Mouse (Mus musculus) CD4-positive helper T cell, adult 2 months (primary cell): ENCODE measurements around the gene Fgd2.
"Not testable (repeated sequence)": the region's sequence is repeated elsewhere in the genome, so short reads cannot be mapped to it uniquely, and the experiment has no call there.

Experiments used
- DNase-seq: peaks from one replicate; pipeline ENCODE4 v3.0.0-alpha.2; 2012; ENCODE audit warnings: low read depth, missing footprints, low spot score

Fgd2 gene

DNA sequence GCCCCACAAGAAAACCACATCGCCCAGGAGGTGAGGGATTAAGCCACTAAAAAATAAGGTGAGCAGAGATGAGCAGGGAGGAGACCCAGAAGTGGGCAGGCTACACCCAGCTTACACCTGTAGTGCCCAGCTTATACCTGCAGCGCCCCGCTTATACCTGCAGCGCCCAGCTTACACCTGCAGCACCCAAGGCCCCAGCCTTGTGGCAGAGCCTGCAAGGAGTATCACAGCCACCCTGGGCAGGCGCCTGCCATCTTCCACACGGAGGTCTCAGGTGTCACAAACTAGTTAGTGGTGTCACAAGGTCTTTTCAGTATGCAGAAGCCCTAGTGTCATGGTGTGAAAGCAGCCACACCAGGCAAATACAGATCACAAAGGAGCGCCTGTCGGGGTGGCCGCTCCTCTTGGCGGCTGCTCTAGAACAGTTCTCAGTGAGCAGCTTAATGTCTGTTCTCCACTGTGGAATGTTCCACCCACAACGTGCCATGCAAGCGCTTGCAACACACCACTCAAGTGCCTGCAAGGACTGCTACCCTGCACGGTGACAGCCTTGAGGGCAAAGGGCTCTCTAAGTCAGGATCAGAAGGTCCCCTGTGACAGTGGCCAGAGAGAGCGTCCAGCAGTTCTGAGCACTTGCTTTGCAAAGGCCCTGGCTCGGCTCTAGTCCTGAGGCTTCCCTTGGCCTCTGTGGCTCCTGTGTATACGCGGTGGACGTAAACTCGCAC lies 24.3 kb upstream of the Fgd2 start:
- no peak for DNase-seq

- no peak for DNase-seq
Observed at GRCm38 (mm10) chr17:29337979-29338823, 22.5 kb upstream of the Fgd2 start.

- no peak for DNase-seq
Observed at GRCm38 (mm10) chr17:29339170-29339768, 21.4 kb upstream of the Fgd2 start.

DNA sequence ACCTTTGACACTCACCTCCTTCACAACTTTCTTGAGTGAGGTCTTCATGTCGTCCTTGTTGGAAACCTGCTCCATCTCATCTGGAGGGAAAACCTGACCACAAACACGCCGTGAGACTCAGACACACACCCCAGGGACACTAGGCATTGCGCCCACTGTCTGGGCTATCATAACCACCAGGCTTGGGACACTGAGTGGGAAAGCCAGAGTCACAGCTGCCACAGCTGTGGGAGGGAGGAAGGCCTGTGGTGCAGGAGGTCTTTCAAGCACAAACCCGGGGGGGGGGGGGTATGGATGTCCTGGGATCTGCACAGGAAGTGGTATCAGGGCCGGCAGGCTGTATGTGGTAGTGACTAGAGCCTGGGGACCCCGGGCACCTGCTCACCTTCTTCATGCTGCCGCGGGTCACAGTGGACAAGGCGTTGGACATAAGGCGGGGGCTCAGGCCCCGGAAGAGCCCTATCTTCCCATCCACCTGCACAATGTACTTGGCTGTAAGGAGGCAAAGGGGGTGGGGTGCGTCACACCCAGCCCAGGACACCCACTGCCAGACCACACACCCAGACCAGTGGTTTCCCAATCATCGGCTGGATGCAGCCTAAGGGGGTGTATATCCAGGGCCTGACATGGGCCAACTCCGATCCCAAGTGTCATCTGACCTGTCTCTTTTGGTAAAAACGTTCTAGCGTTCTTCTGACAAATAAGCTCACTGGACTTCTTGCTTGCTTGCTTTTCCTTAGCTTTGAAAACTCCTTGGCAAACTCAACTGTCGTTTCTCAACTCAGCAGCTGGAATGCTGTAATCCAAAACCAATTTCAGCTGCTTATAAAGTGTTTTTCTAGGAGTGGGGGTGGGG lies 20.1 kb upstream of the Fgd2 start:
- DNase-seq: no peak

DNA sequence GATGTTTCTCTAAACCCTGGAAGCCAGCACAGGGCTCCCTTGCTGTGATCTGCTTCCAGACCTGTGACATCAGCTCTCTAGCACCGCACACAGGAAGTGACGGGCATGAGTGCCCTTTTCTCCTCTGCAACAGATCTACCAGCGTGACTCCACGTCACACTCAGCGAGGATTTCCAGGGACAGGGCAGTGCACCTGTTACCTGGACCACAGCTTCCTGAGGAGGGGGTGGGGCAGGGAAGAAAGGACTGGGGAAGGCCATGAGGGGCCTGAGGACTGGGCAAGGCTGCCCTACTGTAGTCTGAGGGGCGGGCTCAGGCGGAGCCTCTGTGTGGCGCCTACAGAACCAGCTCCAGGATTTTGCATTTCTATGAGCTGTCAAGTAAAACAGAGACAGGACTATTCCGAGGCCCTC lies 19.1 kb upstream of the Fgd2 start:
- peak; percentile 70 for DNase-seq

DNA sequence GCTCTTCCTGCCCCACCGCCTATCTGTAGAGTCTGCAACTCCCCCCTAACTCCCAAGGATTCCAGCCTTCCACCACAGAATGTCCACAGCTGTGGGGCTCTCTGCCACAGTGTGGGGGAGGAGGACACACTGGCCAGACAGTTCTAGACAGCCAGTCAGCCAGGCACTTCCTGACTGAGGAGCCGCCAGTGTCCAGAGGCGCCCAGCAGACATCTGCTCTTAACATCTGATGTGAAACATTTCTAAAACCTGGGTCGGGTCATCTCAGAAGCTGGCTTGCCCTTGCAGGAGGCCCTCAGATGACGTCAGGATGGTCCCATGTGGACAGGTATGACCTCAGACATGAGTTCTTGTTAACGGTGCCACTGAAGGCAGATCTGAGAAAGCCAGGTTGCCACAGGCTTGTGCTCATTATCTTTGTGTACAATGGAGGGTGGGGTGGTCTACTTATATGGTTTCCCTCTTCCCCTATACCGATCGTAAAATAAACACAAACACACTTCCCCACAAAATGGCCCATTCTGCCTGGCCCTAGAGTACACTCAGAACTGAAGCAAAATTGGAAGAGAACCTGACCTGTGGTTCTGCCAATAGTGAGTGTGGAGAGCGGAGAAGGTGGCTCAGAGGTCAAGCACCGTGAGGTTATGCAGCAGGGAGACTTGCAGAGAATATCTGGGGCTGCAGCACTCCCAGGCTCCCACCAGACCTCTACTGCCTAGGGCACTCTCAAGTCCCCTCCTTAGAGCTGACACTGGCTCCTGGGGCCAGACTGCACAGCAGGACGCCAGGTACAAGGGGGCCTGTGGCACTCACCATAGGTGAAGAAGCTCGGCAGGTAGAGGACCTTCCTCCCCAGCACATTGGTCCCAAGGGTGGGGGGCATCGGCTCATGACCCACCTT lies 18.5 kb upstream of the Fgd2 start:
- DNase-seq: no peak

- DNase-seq: no peak
Observed at GRCm38 (mm10) chr17:29343241-29343640, 17.5 kb upstream of the Fgd2 start.

DNA sequence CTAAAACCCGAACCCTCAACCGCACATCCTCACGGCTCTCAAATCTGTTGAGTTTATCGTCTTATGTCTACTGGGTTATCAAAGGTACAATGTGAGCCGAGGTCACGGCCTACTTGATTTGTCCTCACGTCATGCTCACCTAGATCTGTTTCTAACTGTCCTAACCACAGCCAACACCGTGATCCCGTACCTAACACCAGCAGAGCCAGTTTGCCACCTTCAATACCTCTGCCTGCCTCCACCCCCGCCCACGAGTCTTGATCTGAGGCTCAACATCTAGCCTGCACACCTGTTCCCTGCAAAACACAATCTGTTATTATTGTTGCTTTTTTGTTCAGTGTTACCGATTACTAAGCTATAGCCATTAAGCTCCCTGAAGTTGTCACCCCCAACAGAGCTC lies 15.4 kb upstream of the Fgd2 start:
- DNase-seq: no peak

GRCm38 (mm10) chr17:29346496-29347125 lies 14.1 kb upstream of the Fgd2 start:
- DNase-seq: peak; percentile 43

GRCm38 (mm10) chr17:29347126-29347644 lies 13.5 kb upstream of the Fgd2 start:
- no peak for DNase-seq

GRCm38 (mm10) chr17:29347645-29348256 lies 13.0 kb upstream of the Fgd2 start, which contains the start of gene Mtch1:
Gene Mtch1, minus strand, starts transcription at chr17:29347934.
- DNase-seq: peak; percentile 97

GRCm38 (mm10) chr17:29348996-29349395 lies 11.7 kb upstream of the Fgd2 start:
- no peak for DNase-seq

DNA sequence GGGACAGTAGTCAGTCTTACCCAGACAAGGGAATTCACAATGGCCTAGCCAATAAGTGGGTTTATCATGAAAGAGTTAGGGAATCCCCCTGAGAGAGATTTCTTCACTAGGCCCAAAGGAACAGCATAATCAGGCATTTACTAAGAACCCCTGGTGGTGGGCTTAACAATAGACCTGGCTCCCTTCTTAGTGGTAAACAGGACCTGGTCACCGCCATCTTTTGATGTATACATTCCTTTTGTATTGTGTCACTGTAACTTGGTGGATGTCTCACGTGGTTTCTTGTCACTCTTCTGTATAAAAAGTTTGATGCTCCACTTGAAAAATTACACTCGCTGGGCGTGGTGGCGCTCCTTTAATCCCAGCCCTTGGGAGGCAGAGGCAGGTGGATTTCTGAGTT lies 9.7 kb upstream of the Fgd2 start:
- DNase-seq: not testable (repeated sequence)

GRCm38 (mm10) chr17:29355461-29355840 lies 5.3 kb upstream of the Fgd2 start:
- no peak for DNase-seq

DNA sequence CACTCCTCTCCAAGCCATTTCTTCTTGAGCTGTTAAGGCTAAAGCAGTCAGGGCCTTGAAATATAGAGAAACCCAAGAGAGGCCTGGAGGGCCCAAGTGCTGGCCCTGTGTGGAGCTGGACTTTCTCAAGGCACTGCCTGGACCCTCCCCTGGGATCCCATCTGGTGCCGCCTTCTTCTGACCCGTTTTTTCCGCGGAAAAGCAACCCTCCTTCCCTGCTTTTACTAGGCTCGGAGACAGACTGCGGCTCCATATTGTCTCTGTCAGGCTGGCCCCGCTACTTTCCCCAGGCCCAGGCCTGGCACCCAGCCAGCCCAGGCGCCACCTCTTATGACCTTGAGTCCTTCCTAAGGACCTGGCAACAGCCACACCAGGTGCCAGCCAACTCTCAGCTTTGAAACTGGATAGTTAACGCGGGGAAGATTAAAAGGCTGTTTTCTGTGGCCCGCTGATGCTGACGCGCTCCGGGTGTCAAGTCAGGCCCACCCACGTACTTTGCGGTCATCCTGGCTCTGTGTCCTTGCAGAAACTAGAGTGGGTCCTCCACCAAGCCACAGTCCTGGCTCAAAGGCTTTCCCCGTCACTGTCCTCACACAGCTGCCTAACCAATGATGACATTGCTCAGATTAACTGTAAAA lies 4.8 kb upstream of the Fgd2 start:
- no peak for DNase-seq

- DNase-seq: no peak
Observed at GRCm38 (mm10) chr17:29356479-29356856, 4.2 kb upstream of the Fgd2 start.

GRCm38 (mm10) chr17:29356882-29357281 lies 3.8 kb upstream of the Fgd2 start:
- DNase-seq: no peak

- no peak for DNase-seq
Observed at GRCm38 (mm10) chr17:29358928-29359327, 1.8 kb upstream of the Fgd2 start.
